Mouse (Mus musculus) heart, embryonic 16.5 days (tissue): ENCODE data around the gene Ces3a. TPM values are rescaled to one million over a fixed set of nuclear protein-coding genes. Genes with fewer than 3 reads are reported as not detected.

Source experiments
- polyA plus RNA-seq: library from polyadenylated mRNA; unstranded; fragments of >200 nt; fragmentation: Nextera tagmentation; extraction: Ambion mirVana; gene quantifications from 2 replicates; pipeline ENCODE4 v1.2.1, GENCODE M21; 2015

Gene Ces3a
- polyA plus RNA-seq, 1 experiment from 2014 or later, result not detected

Other genes starting within 250 kb of the Ces3a start
- gene Ces2b, start 217.0 kb upstream of the Ces3a start, polyA plus RNA-seq, result 0.19 TPM in 1 of 2 replicates, not detected in the other
- 0.54 TPM in 1 of 2 replicates, not detected in the other for gene Ces2c, start 201.5 kb upstream of the Ces3a start, polyA plus RNA-seq
- gene Ces2e, start 122.3 kb upstream of the Ces3a start, polyA plus RNA-seq, result 0.11 and 0.80 TPM in 2 replicates
- gene Ces2f, start 101.2 kb upstream of the Ces3a start, polyA plus RNA-seq, result 0.13 TPM in 1 of 2 replicates, not detected in the other
- 2.5 and 3.0 TPM in 2 replicates for gene Ces2g, start 86.9 kb upstream of the Ces3a start, polyA plus RNA-seq
- gene Ces2h, start 47.7 kb upstream of the Ces3a start, polyA plus RNA-seq, result not detected in 2 replicates
- gene Ces3b, start 35.2 kb downstream of the Ces3a start, polyA plus RNA-seq, result 0.14 and 0.16 TPM in 2 replicates
- not detected in 2 replicates for gene Ces4a, start 83.2 kb downstream of the Ces3a start, polyA plus RNA-seq
- gene Cbfb, start 122.1 kb downstream of the Ces3a start, polyA plus RNA-seq, result 38.7 and 48.5 TPM in 2 replicates
- gene D230025D16Rik, start 176.5 kb downstream of the Ces3a start, polyA plus RNA-seq, result 20.8 and 22.5 TPM in 2 replicates
- 12.7 and 13.1 TPM in 2 replicates for gene B3gnt9, start 206.6 kb downstream of the Ces3a start, polyA plus RNA-seq
- 20.3 and 25.4 TPM in 2 replicates for gene Tradd, start 216.0 kb downstream of the Ces3a start, polyA plus RNA-seq
- 4.5 and 5.0 TPM in 2 replicates for gene Fbxl8, start 216.0 kb downstream of the Ces3a start, polyA plus RNA-seq
- gene Hsf4, start 221.2 kb downstream of the Ces3a start, polyA plus RNA-seq, result 0.27 and 0.29 TPM in 2 replicates
- 5.2 and 5.8 TPM in 2 replicates for gene Nol3, start 227.5 kb downstream of the Ces3a start, polyA plus RNA-seq
- 5.4 and 6.7 TPM in 2 replicates for gene 4931428F04Rik, start 241.3 kb downstream of the Ces3a start, polyA plus RNA-seq
- gene Exoc3l, start 247.5 kb downstream of the Ces3a start, polyA plus RNA-seq, result 14.6 and 14.9 TPM in 2 replicates
- gene E2f4, start 249.1 kb downstream of the Ces3a start, polyA plus RNA-seq, result 50.8 and 61.1 TPM in 2 replicates